Mouse (Mus musculus) urinary bladder, postnatal 4 days (tissue): Measurements from ENCODE around the gene Izumo1r.

Source experiments
- DNase-seq, 2 experiments: peaks; one replicate each; pipeline ENCODE4 v3.0.0; 2021 to 2022; ENCODE audit warnings: low spot score in 2 of 2

Gene Izumo1r

DNA sequence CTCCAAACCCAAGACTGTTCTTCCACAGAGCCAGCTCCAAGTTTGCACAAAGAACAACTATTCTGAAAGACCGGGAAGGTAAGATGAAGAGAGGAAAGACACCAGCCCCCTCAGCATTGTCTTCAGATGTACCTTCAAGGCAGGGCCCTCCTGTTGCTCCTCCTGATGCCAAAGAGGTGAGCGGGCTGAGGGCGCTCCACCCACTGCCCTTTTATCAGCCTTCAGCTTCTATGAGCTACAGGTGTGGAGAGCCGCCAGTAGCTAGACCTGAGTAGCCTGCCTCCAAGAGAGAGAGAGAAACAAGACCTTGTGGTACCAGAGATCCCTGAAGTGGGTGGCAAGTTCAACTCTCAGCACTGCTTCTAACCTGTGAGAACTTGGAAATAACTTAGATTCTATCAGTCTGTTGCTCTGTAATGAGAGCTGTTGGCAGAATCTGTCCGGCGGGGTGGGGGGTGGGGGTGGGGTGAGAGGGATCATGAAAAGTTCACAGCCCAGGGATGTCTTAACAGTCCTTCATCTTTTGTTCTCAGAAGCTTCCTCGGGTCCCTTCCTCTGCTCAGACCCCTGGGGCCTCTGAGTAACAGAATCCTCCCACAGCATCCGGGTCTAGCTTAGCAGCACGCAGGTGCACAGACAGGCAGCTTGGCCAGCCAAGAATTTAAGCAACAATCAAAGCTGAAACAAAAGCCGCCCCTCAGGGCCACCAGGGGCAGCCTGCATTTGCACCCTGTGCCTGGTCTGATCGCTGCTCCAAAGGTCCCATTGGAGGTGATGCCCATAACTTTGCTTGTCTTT lies at the start of gene Izumo1r:
Gene Izumo1r, minus strand, starts transcription at position 369 of the 798 bp plus-strand sequence.
- no peak for DNase-seq

DNA sequence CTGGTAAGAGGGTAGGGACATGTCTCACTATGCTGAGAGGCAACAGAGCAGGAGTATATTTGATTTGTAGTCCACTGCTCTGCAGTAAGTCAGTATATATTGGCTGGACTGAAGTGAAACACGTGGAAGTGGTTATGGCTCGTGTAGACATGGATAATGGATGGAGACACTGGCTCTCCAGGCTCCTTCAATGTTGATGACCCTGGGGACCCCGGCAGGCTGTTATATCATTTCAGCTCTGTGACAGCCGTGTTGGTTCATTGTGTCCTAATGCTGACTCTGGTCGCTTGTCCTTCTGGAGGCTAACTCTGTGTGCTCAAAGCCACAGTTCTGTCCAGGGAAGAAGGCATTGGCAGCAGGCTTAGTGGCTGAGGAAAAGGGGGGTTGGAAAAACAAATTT lies 47.3 kb upstream of the Izumo1r start:
- DNase-seq: no peak

DNA sequence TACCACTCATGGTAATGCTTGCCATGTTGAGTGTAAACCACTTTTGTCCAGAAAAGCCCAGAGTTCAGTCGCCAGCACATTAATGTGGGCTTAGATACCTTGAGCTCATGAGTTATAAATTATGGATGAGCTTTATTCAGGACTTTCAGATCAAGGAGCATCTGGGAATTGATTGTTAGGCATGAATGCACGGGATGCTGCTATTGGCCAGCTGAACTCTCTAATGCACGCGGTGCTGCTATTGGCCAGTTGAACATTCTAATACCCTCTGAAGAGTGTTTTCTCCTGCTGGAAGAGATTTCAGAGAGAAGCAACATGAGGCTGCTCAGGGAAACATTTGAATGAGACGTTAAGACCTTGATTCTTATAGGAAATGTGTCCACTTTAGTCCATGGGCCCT lies 45.1 kb upstream of the Izumo1r start:
- DNase-seq: no peak

DNA sequence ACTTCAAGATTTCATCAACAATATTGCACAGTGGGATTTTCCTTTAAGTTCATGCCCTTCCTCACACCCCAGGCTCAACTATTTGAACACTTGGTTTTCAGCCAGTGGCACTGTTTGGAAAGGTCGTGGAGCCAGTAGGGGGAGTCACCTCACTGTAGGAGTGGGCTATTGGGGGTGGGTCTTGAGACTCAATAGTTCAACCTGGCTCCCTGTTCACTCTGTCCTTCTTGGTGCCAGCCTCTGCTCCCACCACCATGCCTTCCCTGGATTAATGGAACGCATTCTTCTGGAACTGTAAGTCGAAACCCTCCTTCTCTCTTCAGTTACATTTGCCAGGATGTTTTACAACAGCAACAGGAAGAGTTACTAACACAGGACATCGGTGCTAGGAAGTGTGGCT lies 42.9 kb upstream of the Izumo1r start:
- DNase-seq: no peak

DNA sequence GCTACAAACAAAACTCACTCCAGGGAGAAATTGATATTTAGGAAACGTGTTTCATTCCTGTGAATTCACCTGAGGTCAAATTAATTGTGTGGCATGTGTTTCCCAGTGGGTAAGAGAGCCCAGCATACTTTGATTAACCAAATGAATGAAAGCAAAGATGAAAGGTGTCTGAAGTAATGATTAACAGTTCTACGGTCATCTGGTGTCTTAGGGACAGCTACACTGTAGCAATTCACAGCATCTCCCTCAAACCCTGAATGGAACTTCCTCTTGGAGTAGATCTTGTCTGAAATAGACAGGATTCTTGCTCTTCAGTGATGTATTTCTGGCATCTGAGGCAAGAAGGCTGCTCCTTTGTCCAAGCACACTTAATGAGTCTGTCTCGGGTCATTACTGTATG lies 42.2 kb upstream of the Izumo1r start:
- no peak for DNase-seq

DNA sequence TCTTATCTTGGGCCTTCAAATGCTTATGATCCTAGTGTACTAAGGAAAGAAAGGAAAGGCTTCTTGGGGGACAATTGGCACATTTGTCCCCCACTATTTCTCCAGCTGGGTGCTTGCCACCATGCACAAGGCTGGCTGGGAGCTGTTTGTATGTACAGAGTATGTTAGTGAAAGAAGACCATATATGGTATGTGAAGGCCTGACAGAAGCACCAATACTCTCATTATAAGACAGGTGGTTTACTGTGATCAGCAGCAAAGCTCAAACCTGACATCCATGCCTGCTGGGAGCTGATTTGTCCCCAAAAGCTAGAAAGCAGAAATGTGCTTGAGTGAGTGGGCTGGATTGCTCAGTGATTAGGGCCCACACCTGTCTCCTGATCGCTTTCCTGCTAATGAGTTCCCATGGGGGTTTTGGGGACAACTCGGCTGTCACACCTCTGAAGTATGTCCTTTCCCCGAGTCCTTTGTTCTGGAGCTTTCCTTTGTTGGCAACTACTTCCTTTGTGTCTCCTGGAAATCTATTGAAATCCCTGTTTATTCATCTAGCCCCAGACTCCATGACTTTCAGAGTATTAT lies 38.5 kb upstream of the Izumo1r start:
- no peak for DNase-seq

DNA sequence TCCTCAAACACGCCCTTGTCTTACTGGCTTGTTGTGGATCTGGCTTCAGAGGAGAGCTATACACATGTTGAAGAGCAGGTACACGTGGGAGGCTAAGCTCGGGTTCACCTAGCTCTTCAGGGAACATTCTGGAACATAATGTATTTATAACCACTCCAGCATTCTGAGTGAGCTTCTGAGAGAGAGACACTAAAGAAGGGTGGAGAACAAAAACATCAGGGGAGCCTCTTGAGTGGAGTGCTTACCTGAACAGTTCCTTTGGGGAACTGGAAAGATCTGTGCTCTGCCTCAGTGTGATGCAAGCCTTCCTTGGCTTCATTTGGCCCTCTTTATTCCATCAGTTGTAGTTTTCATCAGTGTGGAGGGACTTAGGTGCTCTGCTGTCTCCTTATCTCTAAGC lies 35.9 kb upstream of the Izumo1r start:
- DNase-seq: no peak

DNA sequence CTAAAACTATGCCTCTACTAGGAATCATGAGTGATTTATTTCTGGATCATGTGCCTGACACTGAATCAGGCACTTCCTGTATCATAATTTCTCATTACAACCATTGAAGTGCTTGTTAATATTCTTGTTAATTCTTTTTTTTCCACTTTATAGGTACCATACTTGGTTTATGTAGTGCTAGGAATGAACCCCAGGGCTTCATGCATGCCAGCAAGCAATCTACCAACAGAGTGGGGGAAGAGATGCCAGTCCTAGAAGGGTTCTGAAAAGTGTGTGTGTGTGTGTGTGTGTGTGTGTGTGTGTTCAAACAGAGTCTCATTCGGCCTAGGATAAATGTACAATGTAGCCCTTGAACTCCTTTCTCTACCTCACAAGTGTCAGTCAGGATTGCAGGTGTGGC lies 33.6 kb upstream of the Izumo1r start:
- DNase-seq: no peak

DNA sequence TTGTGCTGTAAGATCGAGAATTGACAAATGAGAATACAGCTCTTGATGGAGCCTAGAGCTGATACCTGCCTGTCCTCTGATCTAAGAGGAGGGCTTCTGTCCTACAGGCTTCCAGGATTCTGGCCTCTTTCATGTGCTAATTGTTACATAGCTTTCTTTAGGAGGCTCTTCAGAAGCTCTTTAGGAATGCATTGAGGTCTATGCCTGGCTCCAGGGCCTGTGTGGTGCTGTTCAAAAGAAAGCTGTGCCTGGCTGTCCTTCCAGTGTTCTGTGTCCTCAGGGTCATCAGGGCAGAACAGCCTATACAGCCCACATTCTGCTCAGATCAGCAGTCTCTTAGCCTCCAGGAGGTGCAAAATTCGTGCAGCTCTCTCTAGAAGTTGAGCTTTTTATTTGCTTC lies 31.1 kb upstream of the Izumo1r start:
- no peak for DNase-seq

DNA sequence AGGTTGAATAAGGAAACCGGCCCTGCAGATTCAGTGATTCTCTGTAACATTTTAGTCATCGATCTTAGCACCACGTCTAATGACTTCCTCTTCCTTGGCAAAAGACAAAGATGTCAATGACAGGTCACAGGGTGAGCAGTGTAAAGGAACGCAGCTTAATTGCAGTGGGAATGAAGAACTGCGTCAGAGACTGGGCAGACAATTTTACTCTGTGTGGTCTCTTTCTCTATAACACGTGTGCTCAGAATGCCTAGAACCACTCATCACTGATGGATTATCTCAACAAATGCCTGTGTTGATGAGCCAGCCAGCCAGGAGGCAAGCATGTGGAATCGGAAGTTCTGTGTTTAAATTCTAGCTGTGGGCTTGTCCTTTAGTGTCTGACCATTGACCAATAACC lies 28.2 kb upstream of the Izumo1r start:
- DNase-seq: no peak

DNA sequence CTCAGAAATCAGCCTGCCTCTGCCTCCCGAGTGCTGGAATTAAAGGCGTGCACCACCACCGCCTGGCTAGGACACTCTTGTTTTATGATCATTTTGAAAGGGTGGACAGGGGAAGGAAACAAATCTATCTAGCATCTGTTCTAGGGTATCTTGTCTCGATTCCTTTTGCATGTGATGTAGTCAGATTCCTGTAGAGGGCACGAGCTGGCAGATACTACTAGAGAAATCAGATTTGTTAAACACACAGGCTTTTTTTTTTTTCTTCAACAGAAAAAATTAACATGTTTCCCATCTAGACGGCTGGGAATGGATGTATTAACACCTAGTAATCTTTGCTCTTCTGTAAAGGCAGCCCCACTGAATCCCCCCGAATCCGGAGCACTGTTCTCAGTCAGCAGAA lies 27.5 kb upstream of the Izumo1r start:
- no peak for DNase-seq

DNA sequence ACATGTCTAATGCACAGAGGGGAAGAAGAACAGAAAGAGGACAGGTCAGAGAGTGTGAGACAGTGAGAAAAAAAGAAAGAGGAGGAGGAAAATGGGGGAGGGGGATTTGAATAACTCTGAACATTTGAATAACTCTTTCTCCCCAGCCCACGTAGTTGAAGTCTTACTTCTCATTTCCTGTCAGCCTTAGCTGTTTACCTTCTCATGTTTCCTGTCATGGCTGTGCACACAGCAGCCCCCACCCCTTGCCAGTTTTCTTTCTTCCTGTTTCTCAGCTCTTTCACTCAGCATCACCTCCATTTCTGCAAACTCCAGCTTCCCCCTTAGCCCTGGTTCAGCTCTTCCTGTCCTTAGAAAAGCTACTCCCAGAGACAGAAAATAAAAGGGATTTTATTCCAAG lies 22.8 kb upstream of the Izumo1r start:
- no peak for DNase-seq

DNA sequence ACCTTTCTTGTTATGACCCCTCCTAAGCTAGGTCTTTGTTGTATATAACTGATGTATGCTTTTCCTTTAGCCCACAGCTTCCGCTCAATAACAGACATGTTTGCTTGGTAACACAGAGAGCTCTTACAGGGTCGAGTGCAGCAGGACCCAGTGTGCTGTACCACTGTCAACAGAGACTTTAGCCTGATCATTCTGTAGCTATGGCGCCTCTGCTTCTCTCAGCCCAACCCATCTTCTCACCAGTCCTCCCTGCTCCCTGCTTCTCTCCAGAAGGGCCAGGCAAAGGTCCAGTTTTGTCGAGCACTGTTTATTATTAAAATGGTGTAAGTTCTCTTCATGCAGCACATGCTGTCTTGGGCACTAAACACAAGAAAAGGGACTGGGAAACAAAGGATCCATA lies 19.9 kb upstream of the Izumo1r start:
- no peak for DNase-seq

DNA sequence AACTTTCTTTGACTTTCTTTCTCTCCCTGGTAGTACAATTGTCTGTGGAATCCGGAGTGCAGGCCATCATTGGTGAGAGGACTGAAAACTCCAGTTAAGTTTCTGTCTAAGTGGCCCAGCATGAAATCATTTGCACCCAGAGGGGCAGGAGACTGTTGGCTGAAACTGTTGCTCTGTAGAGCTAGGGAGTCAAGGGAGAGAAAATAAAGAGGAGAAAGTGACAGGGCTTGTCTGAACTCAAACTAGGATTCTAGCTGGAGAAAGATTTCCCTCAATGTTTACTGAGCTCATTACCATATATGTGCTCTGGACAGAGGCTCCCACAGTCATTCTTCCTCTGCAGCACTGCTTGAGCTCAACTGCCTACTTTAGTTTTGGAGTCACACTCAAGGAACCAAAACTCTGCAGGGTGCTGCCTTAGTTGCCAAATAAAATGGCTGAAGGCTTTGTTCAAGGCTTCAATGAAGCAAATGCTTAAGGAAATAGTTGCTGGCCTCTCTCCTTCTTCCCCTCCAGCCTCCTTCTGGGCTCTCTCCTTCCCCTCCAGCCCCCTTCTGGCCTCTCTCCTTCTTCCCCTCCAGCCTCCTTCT lies 18.3 kb upstream of the Izumo1r start:
- no peak for DNase-seq

DNA sequence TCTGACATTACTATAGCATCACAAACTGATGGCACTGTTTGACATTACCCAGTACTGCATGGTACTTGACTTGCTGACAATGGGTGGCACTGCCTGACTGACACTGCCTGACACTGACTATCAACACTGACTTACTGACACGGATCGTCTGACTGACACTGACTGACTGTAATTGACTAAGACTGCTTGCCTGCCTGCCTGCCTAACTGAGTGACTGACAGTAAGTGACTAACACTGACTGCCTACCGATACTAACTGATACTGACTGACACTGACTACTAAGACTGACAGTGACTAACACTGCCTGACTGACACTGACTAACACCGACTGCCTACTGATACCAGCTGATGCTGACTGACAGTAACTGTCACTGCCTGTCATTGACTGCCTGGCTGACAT lies 17.5 kb upstream of the Izumo1r start:
- no peak for DNase-seq

DNA sequence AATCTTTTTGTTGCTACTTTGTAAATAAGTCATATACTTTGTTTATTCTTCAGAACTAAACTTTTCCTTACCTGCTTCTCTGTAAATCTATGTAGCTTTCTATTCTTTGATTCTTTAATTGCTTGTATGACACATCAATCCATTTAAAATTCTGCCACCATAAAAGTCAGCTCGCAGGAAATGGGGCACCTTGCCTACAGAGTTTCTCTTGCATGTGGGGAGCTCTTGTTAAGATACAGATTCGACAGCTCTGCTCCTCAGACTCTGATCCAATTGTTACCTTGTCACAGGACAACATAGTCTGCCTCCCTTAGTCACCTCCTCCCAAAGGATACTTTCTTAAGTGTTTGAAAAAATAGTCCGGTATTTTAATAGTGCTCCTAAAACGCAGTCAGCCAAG lies 16.9 kb upstream of the Izumo1r start:
- DNase-seq: no peak

DNA sequence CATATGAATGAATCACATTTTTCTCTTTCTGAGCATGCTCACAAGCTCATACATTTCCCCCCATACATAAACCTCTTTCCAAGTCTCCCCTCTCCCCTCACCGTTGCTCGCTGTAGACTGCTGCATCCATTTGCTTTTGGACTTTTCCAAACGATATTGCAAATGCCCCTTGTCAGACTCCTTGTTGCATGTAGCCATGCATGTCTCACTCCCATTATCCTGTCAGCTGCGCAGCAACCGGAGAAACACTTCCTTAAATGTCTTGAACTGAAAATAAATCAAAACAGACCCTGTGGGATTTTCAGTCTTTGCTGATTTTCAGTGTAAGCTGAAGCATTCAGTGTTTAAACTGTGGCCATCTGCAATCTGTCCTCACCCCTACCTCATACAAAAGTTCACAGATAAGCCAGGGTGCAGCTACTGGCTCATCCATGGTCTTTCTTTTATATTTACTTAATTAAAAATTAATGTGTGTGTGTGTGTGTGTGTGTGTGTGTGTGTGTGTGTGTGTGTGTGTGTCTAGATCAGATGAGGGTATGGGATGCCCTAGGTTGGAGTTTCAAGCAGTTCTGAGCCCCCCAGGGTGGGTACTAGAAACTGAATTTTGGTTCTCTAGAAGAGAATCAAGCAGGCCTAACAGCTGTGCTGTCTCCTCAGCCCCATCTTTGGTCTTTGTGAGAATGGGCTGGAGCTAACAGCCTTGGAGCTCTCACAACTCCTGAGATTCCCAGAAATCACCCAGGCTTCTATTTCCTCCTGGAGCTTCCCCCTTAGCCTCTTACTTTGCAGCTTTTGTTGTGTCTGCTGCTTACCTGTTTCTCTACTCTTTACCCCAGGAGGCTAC lies 15.3 kb upstream of the Izumo1r start:
- DNase-seq: no peak

DNA sequence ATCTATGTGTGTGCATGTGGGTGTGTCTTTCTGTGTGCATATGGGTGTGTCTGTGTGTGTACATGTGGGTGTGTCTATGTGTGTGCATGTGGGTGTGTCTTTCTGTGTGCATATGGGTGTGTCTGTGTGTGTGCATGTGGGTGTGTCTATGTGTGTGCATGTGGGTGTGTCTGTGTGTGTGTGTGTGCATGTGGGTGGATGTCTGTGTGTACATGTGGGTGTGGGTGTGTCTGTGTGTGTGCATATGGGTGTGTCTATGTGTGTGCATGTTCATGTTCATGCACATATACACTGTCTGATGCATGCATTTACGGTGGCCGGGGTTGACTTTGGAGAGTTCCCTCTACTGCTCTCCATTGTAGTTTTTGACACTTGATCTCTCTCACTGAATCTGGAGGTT lies 13.9 kb upstream of the Izumo1r start:
- no peak for DNase-seq

DNA sequence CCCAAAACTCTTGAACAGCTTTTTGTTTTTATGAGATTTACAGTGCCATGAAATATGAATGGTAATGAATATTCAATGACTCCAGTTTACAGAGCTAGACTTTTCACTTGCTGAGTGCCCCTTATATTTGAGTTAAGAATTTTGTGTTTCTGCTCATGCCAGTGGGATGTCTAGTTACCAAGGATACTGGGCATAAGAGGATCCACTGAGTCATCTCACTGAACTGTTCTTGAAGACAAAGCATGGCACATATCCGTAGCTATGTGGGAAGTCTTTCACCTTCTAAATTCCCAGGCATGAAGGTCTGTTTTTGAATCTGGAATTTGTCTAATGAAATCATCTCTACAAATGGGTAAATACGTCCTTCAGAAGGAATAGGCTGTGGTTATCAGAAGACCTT lies 8.3 kb upstream of the Izumo1r start:
- DNase-seq: no peak

DNA sequence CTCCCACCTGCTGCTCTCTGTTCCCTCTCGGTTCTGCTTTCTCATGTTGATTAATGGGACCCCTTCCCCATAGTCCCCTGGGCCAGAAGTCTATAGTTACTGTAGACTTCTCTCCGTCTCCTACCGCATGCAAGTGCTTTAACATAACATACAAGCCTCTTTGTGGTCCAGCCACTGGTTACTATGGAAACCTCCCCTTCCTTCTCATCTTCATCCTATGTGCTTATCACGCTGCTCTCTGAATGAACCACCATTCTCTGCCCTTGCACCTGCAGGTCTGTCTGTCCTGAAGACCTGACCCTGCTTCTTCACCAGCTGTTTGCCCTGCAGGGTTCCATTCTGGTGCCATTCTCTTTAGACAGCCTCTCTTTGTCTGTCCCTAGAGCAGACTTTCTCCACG lies 6.2 kb upstream of the Izumo1r start:
- DNase-seq: no peak

DNA sequence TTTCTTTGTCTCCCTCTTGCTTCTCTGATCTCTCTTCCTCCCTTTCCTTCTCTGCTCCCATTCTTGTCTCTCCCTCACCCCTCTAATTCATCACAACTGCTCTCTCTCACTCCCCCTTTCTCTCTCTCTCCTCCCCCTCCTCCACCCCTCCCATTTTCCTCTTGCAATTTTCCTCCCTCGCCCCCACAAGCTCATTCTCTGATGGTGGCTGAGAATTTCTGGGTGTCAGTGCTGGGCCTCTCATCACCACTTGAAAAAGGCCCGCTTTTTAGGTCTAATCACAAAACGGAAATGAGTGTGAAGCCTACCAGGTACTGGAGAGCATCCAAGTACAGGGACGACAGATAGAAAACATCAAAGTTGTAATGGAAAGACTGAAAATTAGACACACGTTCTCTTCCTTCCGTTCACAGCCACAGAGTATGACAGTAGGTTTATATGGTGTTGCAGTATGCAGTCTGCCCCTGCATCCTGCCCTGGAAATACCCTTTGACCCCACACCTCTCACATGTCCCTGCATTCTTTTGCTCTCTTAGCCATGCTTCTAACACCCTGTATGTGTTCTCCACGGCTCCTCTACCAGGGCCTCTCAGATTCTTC lies 4.2 kb upstream of the Izumo1r start:
- DNase-seq: no peak

DNA sequence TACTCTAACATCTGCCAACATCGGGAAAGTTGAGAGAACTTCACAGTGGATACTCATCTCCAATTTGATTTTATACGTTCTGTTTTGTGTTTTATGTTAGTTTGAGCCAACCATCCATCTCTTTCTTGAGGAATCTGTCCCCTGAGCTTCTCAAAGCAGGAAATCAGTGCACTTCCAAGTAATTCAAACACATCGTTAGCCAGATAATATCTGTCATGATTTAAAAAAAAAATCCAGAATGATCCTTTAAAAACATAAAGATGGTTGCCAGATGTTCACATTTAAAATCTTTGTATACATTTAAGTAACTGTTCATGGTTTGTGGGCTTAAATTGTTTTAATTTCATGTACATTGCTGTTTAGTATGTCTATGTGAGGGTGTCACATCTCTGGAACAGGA lies 2.2 kb upstream of the Izumo1r start:
- DNase-seq: no peak
